Mouse (Mus musculus) CH12.LX (cell line): ENCODE data around the gene Kansl3. TPM values are rescaled to one million over a fixed set of nuclear protein-coding genes. Genes with fewer than 3 reads are reported as not detected.

Experiments used
- DNase-seq: peaks from one replicate; pipeline ENCODE4 v3.0.0-alpha.2; 2013; ENCODE audit errors: extremely low read depth
- H3K27ac ChIP-seq: 2 replicates; pipeline ENCODE4 v1.5.1; 2012; ENCODE audit warnings: low read depth, mild to moderate bottlenecking, control low read depth, moderate library complexity; ENCODE audit not compliant: insufficient read depth
- H3K27me3 ChIP-seq: replicated peaks from 2 replicates; pipeline ENCODE3; 2012; ENCODE audit warnings: inconsistent platforms
- H3K36me3 ChIP-seq, 2 experiments: replicated peaks in 1 of 2; 2 replicates each; pipeline versions ENCODE3 to v1.6.1; 2012; ENCODE audit warnings: inconsistent platforms in 1 of 2, low read length in 1 of 2, mild to moderate bottlenecking in 1 of 2, mixed read lengths in 1 of 2, moderate library complexity in 1 of 2; ENCODE audit not compliant: control insufficient read depth in 1 of 2, insufficient read depth in 1 of 2
- H3K4me1 ChIP-seq, 2 experiments: 2 replicates each; pipeline ENCODE4 v1.6.1; 2012; ENCODE audit warnings: inconsistent platforms in 1 of 2, moderate library complexity in 1 of 2; ENCODE audit not compliant: insufficient read depth in 2 of 2, control insufficient read depth in 1 of 2
- H3K4me2 ChIP-seq: 2 replicates; pipeline ENCODE4 v1.6.1; 2012; ENCODE audit warnings: low read depth, mild to moderate bottlenecking, control low read depth; ENCODE audit not compliant: poor library complexity, insufficient read depth, severe bottlenecking
- H3K4me3 ChIP-seq, 3 experiments: fragments of 150-350 bp in 1 of 3; sonication (generic) in 1 of 3; replicated peaks in 1 of 3; 2 replicates each; pipeline versions ENCODE3 to v1.5.1; 2011 to 2012; ENCODE audit warnings: low read depth in 2 of 3, low read length in 2 of 3, mild to moderate bottlenecking in 2 of 3, moderate library complexity in 2 of 3, control low read depth in 1 of 3, improper control_type of control experiment in 1 of 3, inconsistent platforms in 1 of 3, mixed read lengths in 1 of 3; ENCODE audit not compliant: poor library complexity in 1 of 3
- H3K79me2 ChIP-seq: replicated peaks from 2 replicates; pipeline ENCODE4 v1.6.1; 2012; ENCODE audit warnings: mild to moderate bottlenecking, moderate library complexity; ENCODE audit not compliant: control insufficient read depth, poor library complexity, insufficient read depth, severe bottlenecking; ENCODE audit errors: extremely low read depth
- H3K9ac ChIP-seq: 2 replicates; pipeline ENCODE4 v1.6.1; 2012; ENCODE audit warnings: low read depth, mild to moderate bottlenecking, control low read depth, moderate library complexity; ENCODE audit not compliant: insufficient read depth
- H3K9me3 ChIP-seq: replicated peaks from 2 replicates; pipeline ENCODE3; 2012; ENCODE audit warnings: low read length, inconsistent platforms, mixed read lengths
- CHD2 ChIP-seq: IDR thresholded peaks from 2 replicates; pipeline ENCODE4 v1.6.1; 2011; ENCODE audit warnings: low read length, improper control_type of control experiment
- E2F4 ChIP-seq: IDR thresholded peaks from 2 replicates; pipeline ENCODE4 v1.6.1; 2011; ENCODE audit warnings: low read depth, low read length, improper control_type of control experiment; ENCODE audit not compliant: insufficient replicate concordance
- EP300 ChIP-seq: IDR thresholded peaks from 2 replicates; pipeline ENCODE4 v1.6.1; 2011; ENCODE audit warnings: low read length, improper control_type of control experiment
- ETS1 ChIP-seq: conservative IDR thresholded peaks from 2 replicates; pipeline ENCODE4 v1.6.1; 2012; ENCODE audit warnings: low read depth, mild to moderate bottlenecking, inconsistent platforms, low read length, improper control_type of control experiment, moderate library complexity
- GABPA ChIP-seq: IDR thresholded peaks from 2 replicates; pipeline ENCODE4 v1.6.1; 2012; ENCODE audit warnings: low read depth, low read length, improper control_type of control experiment, inconsistent platforms; ENCODE audit not compliant: insufficient replicate concordance
- IRF4 ChIP-seq: IDR thresholded peaks from 2 replicates; pipeline ENCODE4 v1.6.1; 2014; ENCODE audit warnings: low read depth, mild to moderate bottlenecking, inconsistent platforms, low read length, improper control_type of control experiment
- MAFK ChIP-seq: IDR thresholded peaks from 2 replicates; pipeline ENCODE4 v1.6.1; 2011; ENCODE audit warnings: low read length, improper control_type of control experiment; ENCODE audit not compliant: insufficient replicate concordance
- MXI1 ChIP-seq: IDR thresholded peaks from 2 replicates; pipeline ENCODE4 v1.6.1; 2011; ENCODE audit warnings: mild to moderate bottlenecking, low read depth, low read length, improper control_type of control experiment
- NELFE ChIP-seq: IDR thresholded peaks from 2 replicates; pipeline ENCODE4 v1.6.1; 2011; ENCODE audit warnings: low read depth, low read length, improper control_type of control experiment
- POLR2A ChIP-seq: IDR thresholded peaks from 2 replicates; pipeline ENCODE4 v1.6.1; 2011; ENCODE audit warnings: low read depth, mild to moderate bottlenecking, improper control_type of control experiment, low read length
- TBP ChIP-seq: conservative IDR thresholded peaks from 2 replicates; pipeline ENCODE4 v1.6.1; 2011; ENCODE audit warnings: low read depth, low read length, improper control_type of control experiment
- TCF12 ChIP-seq: IDR thresholded peaks from 2 replicates; pipeline ENCODE4 v1.6.1; 2014; ENCODE audit warnings: low read depth, mild to moderate bottlenecking, inconsistent platforms, low read length, improper control_type of control experiment
- ZMIZ1 ChIP-seq: IDR thresholded peaks from 2 replicates; pipeline ENCODE4 v1.6.1; 2012; ENCODE audit warnings: low read depth, mild to moderate bottlenecking, inconsistent platforms, low read length, improper control_type of control experiment
- dilution Hi-C: fragments of 300-500 bp; cut with MboI; formaldehyde crosslinking; loops from 2 replicates; pipeline ENCODE4 v1.14.3; 2020; ENCODE audit warnings: low sequenced_read_pairs; ENCODE audit not compliant: extremely low pct_unique_long_range_greater_than_20kb, extremely low pct_ligation_motif_present
- in situ Hi-C: fragments of 300-500 bp; cut with MboI; formaldehyde crosslinking; loops from 3 replicates; pipeline ENCODE4 v1.14.3; 2019; ENCODE audit warnings: low sequenced_read_pairs, low pct_ligation_motif_present, low pct_unique_long_range_greater_than_20kb, mixed read lengths
- polyA plus RNA-seq: library from polyadenylated mRNA; unstranded; fragments of >175 nt; gene quantifications from 2 replicates; pipeline ENCODE4 v1.2.1, GENCODE M21; 2012; ENCODE audit warnings: low read depth; ENCODE audit not compliant: insufficient read length
- total RNA-seq, 2 experiments: library from RNA; depleted of rRNA; stranded (reverse); fragments of 300-350 nt in 1 of 2; fragments of >200 nt in 1 of 2; gene quantifications; 2 replicates each; pipeline ENCODE4 v1.2.3; 2012 to 2014

Gene Kansl3
- total and polyA plus RNA-seq, 3 experiments, result 14.3 to 21.2 (median 17.0) TPM

DNA sequence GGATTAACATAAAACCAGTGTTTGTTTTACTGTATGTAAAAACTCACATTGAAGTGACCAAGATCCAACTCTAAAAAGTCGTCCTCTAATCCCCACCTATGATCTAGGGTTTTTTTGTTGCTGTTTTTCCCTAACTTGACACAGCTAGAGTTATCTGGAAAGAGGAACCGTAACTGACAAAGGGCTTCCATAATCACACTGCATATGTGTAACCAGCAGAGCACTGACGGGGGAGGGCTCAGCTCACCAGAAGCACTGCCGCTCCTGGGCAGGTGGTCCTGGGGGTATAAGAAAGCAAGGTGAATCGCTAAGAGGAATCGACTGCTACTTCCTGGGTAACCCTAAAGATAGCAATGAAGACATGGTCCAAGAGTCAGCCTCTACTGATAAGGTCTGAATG lies 26.4 kb downstream of the Kansl3 start:
- peaks cover 84 to 99% of the 10 kb centered on the region in 2 experiments for H3K36me3 ChIP-seq
- no peak for TF ChIP-seq CHD2
- TF ChIP-seq ZMIZ1, result no peak
- no peak for TF ChIP-seq MXI1
- TF ChIP-seq IRF4, result peak; percentile 52; the same call in 1 of the 2 replicates
- no peak for TF ChIP-seq TBP
- no peak for TF ChIP-seq MAFK
- TF ChIP-seq GABPA, result no peak
- peak; percentile 32 for DNase-seq
- no peaks in the 10 kb centered on the region for H3K9me3 ChIP-seq
- no peaks in the 10 kb centered on the region for H3K27me3 ChIP-seq
- in situ Hi-C loops, result no loop called here
- no peak overlapping the region for H3K9ac ChIP-seq
- no peaks in the 10 kb centered on the region for H3K79me2 ChIP-seq
- H3K4me3 ChIP-seq, result no peak overlapping the region
- no peak overlapping the region for H3K27ac ChIP-seq
- no peak overlapping the region for H3K4me2 ChIP-seq
- dilution Hi-C loops, result no loop called here
- peaks cover 0 to 20% of the 10 kb centered on the region in 2 experiments; a peak in 3 of 4 replicates for H3K4me1 ChIP-seq

DNA sequence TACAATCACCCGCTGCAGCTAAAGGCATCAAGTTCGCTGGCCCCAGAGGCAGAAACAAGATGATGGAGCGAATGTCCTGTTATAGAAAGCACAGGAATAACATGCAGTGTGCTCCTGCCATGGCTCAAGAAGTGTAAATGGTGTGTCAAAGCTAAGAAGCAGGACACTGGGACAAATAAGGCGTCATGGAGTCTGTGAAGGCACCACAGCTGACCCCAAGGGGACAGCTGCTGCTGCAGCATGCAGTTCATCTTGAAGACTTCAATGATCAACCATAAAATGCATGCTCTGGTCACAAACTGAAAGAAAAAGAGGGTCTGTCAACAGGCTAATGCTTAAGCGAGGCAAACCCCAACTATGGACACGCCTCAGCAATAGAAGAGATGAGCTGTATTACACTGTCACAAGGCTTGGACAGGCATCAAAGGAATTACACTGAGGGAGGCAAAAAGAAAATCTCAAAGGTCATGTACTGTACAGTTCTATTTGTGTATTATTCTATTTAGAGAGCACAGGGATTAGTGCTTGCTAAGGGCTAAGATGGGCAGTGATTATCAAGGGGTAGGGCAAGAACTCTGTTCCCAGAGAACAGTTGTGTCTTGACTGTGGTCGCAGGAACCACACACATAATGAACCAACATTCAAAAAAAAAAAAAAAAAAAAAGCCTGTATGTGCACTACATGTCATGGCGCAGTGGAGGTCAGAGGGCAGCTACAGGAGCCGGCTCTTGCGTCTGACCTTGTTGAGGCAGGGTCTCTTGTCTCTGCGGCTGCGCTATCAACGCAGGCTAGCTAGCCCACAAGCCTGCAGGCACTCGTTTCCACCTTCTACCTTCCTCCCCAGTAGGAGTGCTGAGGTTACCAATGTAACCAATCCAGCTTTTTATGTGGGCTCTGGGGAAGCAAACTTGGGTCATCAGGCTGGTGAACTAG lies 35.8 kb downstream of the Kansl3 start:
- Histone ChIP-seq H3K27me3 (no peaks in the 10 kb centered on the region), H3K36me3 (peaks cover 46 to 71% of the 10 kb centered on the region in 2 experiments), H3K4me1 (no peaks in the 10 kb centered on the region), H3K4me2 (no peak overlapping the region), H3K9me3 (no peaks in the 10 kb centered on the region), H3K27ac (no peak overlapping the region), H3K9ac (no peak overlapping the region), H3K79me2 (no peaks in the 10 kb centered on the region), H3K4me3 (no peak overlapping the region)
- dilution Hi-C loops (no loop called here), in situ Hi-C loops (no loop called here)
- no peak for TF ChIP-seq TCF12
- TF ChIP-seq EP300, result no peak
- no peak for TF ChIP-seq POLR2A
- no peak for TF ChIP-seq MAFK
- TF ChIP-seq ETS1, result no peak
- TF ChIP-seq NELFE, result no peak
- no peak for TF ChIP-seq IRF4
- no peak for TF ChIP-seq E2F4
- no peak for DNase-seq
